Mouse (Mus musculus) bone marrow macrophage, adult 2 months (primary cell): ENCODE measurements around the gene Aym1. TPM values are rescaled to one million over a fixed set of nuclear protein-coding genes. Genes with fewer than 3 reads are reported as not detected.
"Not testable (repeated sequence)": the region's sequence is repeated elsewhere in the genome, so short reads cannot be mapped to it uniquely, and the experiment has no call there.

Experiments used
- H3K27ac ChIP-seq: 2 replicates; pipeline ENCODE4 v1.5.1; 2012; ENCODE audit warnings: low read depth, low read length; ENCODE audit not compliant: insufficient read depth
- H3K4me1 ChIP-seq: 2 replicates; pipeline ENCODE4 v1.6.1; 2012; ENCODE audit warnings: low read length; ENCODE audit not compliant: control insufficient read depth, insufficient read depth
- H3K4me3 ChIP-seq: 2 replicates; pipeline ENCODE4 v1.5.1; 2012; ENCODE audit warnings: mild to moderate bottlenecking, low read length, moderate library complexity; ENCODE audit not compliant: insufficient read depth
- CTCF ChIP-seq: IDR thresholded peaks from 2 replicates; pipeline ENCODE4 v1.5.1; 2012; ENCODE audit warnings: low read depth, mild to moderate bottlenecking, low read length, moderate library complexity
- POLR2A ChIP-seq: IDR thresholded peaks from 2 replicates; pipeline ENCODE4 v1.6.1; 2012; ENCODE audit warnings: mild to moderate bottlenecking, low read depth, low read length, borderline replicate concordance
- polyA plus RNA-seq: library from polyadenylated mRNA; stranded (reverse); fragments of >200 nt; gene quantifications from 2 replicates; pipeline ENCODE4 v1.2.4, GENCODE M21; 2012; ENCODE audit not compliant: missing spikeins, insufficient read depth, insufficient read length

Aym1 gene
- polyA plus RNA-seq, 1 experiment, result not detected

DNA sequence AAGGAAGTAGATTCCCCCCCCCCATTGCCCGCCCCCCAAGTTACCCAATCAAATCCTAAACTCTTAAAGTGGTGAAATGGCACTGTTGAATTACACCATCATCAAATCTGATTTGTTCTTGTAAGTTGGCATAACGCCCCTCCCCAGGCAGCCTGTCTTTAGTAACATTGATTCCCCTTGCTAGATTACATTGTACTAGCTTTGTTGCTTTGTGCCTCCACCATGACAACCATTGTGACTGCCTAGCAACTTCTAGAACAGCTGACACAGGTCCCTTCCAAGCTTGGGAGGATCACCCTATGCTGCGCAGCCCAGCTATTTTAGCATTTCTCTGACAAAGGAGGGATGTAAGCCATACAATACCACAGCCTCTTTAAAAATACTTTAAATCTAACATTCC, 5.3 kb upstream of the Aym1 start:
- H3K27ac ChIP-seq, result no peak overlapping the region
- no peak overlapping the region for H3K4me3 ChIP-seq
- TF ChIP-seq POLR2A (no peak), CTCF (no peak)

DNA sequence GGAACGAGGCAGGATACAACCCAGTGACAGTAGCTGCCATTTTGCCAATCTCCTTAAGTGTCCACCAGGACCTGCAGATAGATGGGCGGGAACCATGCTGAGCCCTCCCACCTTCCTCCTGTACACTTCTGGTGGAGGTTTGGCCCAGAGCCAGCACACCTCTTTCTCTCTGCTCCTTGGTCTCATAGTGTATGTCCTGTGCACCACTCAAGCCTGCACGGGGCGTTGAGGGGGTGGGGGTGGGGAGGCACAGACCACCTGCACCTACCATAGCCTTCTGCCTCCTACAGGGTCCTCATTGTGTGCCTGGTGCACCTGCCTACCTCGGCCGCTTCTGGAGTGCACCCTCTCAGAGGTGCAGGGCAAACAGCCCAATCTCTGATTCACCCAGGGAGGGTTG, 4.5 kb upstream of the Aym1 start:
- Histone ChIP-seq H3K4me3 (no peak overlapping the region), H3K4me1 (no peaks in the 10 kb centered on the region), H3K27ac (no peak overlapping the region)
- TF ChIP-seq CTCF, result no peak
- no peak for TF ChIP-seq POLR2A

More for the DNA sequence above, 5.3 kb upstream of the Aym1 start:
- no peaks in the 10 kb centered on the region for H3K4me1 ChIP-seq

DNA sequence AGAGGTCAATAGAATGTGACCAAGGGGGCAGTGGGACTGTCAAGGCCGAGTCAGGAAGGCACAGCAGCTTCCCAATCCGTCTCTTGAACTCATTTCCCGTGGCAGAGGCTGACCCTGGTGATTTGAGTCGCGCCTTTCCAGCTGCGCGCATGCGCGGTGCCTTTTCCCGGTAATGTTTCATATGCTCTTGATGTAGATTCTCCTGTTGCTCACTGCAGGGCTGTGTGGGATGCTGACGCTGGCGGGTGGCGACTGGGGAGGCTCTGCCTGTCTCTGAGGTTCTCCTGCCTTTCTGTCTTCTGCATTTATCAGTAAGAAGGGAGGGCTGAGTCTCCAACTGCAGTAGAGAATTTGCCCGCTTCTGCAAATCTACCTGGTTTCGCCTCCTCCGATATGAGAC, 2.8 kb upstream of the Aym1 start:
- TF ChIP-seq CTCF (no peak), POLR2A (no peak)
- no peaks in the 10 kb centered on the region for H3K4me1 ChIP-seq
- no peak overlapping the region for H3K27ac ChIP-seq
- H3K4me3 ChIP-seq, result no peak overlapping the region

- no peaks in the 10 kb centered on the region for H3K4me1 ChIP-seq
- no peak for TF ChIP-seq POLR2A
- no peak for TF ChIP-seq CTCF
- no peak overlapping the region for H3K27ac ChIP-seq
- no peak overlapping the region for H3K4me3 ChIP-seq
Observed at GRCm38 (mm10) chr5:113357656-113358055, 562 bp downstream of the Aym1 start.

DNA sequence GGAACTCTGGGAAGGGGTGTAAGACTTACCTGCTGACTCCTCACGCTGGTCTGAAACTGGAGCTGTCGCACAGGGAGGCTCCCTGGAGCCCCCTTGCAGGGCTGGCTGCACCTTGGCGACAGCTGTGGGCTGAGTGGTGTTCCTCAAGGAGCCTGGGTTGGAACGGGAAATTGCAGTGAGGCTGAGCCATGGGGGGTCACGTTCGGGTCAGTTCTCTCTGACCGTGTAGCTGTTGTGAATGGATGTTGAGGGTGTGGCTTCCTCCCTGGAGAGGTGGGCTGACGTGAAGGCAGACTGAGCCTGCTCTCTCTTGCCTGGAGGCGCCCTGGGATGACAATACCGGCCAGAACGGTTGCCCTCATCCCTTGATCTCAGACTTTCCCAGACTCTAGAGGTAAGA, 1.7 kb downstream of the Aym1 start:
- H3K27ac ChIP-seq, result no peak overlapping the region
- no peak overlapping the region for H3K4me3 ChIP-seq
- H3K4me1 ChIP-seq, result no peaks in the 10 kb centered on the region
- TF ChIP-seq CTCF, result no peak
- TF ChIP-seq POLR2A, result no peak

GRCm38 (mm10) chr5:113361283-113361682, 4.2 kb downstream of the Aym1 start:
- Histone ChIP-seq H3K4me1 (no peaks in the 10 kb centered on the region), H3K27ac (no peak overlapping the region), H3K4me3 (no peak overlapping the region)
- no peak for TF ChIP-seq CTCF
- TF ChIP-seq POLR2A, result no peak

DNA sequence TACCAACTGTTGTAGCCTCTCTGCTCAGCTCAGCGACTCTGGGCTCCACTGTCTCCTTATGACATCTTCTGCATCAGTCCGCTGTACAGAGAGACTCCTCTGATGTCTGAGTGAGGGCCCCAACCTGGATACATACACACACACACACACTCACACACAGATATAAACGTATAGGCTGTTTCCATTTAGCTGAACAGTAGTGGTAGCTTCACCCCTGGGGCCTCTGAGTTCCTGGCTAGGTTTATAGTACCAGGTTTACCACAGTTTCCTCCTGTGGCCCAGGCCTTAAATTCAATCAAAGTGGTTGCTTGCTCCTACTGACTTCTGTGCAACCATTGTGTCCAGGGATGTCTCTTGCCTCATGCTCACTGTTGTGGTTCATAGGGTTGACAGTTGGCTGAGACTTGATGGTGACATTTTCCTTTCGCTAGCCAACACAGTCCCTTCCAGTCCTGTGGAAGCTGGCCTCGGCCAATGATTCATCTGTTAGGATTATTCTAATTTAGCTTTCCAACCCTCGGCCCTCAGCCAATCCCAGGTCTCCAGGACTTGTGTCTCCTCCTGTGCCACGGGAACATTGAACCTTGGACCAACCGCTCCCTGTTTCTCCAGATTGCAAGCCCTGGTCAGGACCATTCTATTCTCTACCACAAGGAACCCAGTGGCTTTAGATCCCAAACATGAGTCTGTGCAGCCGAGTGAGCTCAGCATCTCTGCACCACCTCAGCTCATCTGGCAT, 5.3 kb downstream of the Aym1 start:
- Histone ChIP-seq H3K4me1 (no peaks in the 10 kb centered on the region), H3K27ac (no peak overlapping the region), H3K4me3 (no peak overlapping the region)
- TF ChIP-seq CTCF (no peak), POLR2A (no peak)

DNA sequence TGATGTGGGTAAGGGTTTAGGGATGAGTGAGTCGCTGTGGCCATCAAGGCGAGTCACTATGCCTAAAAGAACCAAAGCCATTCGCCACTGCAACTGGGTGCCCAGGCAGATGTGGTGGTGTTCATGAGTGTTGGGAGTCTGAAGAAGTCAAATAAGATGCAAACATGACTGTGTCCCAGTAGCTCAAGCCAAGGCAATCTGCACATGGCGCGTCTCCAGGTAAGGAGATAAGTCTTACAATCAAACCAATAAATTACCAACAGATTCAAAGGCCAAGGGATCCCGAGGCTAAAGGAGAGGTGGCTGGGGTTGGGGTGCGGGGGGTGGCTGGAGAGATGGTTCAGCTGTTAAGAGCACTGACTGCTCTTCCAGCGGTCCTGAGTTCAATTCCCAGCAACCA, 6.1 kb downstream of the Aym1 start:
- Histone ChIP-seq H3K27ac (no peak overlapping the region), H3K4me1 (no peaks in the 10 kb centered on the region), H3K4me3 (no peak overlapping the region)
- no peak for TF ChIP-seq POLR2A
- no peak for TF ChIP-seq CTCF

- H3K4me3 ChIP-seq, result no peak overlapping the region
- no peaks in the 10 kb centered on the region for H3K4me1 ChIP-seq
- no peak for TF ChIP-seq POLR2A
- peak; percentile 75 for TF ChIP-seq CTCF
- no peak overlapping the region for H3K27ac ChIP-seq
Observed at GRCm38 (mm10) chr5:113365921-113366320, 8.8 kb downstream of the Aym1 start.

GRCm38 (mm10) chr5:113367726-113368125, 10.6 kb downstream of the Aym1 start:
- not testable (repeated sequence) for H3K4me1 ChIP-seq, H3K27ac ChIP-seq, H3K4me3 ChIP-seq
